Mouse (Mus musculus): ENCODE results near the gene Mvb12b.
A peak's percentile ranks its signal among the peaks of the same experiment; 100 is the strongest.

DNA sequence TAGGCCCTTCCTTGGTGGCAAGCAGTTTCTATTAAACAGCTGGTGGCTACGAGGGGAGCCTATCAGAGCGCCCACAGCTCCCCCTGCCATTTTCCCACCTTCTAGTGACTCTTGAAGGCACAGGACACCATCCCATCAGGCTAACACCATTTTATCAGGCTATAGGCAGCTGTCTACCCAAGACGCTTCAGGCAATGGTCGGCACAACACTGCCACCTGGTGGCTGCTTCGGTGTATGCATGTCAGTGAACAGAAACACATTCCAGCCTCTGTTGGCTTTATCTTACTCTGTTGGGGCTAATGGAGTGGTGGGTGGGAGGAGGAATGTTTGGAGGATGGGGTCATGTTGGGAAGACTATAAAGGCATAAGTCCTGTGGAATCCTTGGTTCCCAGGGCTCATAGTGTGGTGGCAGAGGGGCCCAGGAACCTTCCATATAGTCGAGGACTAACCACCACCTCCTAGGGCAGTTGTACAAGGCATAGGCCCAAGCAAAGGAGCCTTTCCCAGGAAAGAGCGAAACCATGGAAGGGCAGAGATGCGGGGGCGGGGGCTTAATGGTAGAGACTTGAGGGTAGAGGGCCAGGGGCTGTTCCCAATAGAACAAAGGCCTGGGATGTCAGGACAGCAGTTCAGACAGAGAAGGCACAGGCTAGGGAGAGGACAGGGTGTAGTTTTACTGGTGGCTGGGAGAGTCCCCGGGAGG lies 152.8 kb downstream of the Mvb12b start:
- TF ChIP-seq CTCF (IDR thresholded peaks at IDR 0.05; ENCODE audit: borderline replicate concordance, extremely low read depth, insufficient read depth, insufficient read length) (peak; percentile 98), POLR2A (IDR thresholded peaks at IDR 0.05; ENCODE audit: borderline replicate concordance, extremely low read depth, insufficient read depth, insufficient read length, poor library complexity, severe bottlenecking) (no peak)
